Mouse (Mus musculus) MEL (cell line): Measurements from ENCODE around the gene Eri3.

Experiments used
- CTCF ChIP-seq, 3 experiments: IDR thresholded peaks in 2 of 3; conservative IDR thresholded peaks in 1 of 3; 2 replicates each; pipeline ENCODE4 v1.5.1; 2011 to 2012; ENCODE audit warnings: low read length in 3 of 3, low read depth in 2 of 3, mild to moderate bottlenecking in 2 of 3, improper control_type of control experiment in 1 of 3, inconsistent platforms in 1 of 3, mixed read lengths in 1 of 3, moderate library complexity in 1 of 3; ENCODE audit not compliant: control insufficient read depth in 1 of 3, insufficient read depth in 1 of 3, poor library complexity in 1 of 3, severe bottlenecking in 1 of 3
- EP300 ChIP-seq, 2 experiments: IDR thresholded peaks; 2 replicates each; pipeline ENCODE4 v1.6.1; 2011; ENCODE audit warnings: improper control_type of control experiment in 2 of 2, low read length in 2 of 2, low read depth in 1 of 2, mild to moderate bottlenecking in 1 of 2
- HCFC1 ChIP-seq: IDR thresholded peaks from 2 replicates; pipeline ENCODE4 v1.6.1; 2012; ENCODE audit warnings: low read depth, mild to moderate bottlenecking, inconsistent platforms, low read length, improper control_type of control experiment, moderate library complexity
- MXI1 ChIP-seq: IDR thresholded peaks from 2 replicates; pipeline ENCODE4 v1.6.1; 2011; ENCODE audit warnings: mild to moderate bottlenecking, low read depth, low read length, improper control_type of control experiment

- TF ChIP-seq CTCF (IDR thresholded peaks at IDR 0.05 in 2 of 3, conservative IDR thresholded peaks at IDR 0.05 in 1 of 3; ENCODE audit: control insufficient read depth in 1 of 3, insufficient read depth in 1 of 3, low read depth in 2 of 3, low read length in 3 of 3, poor library complexity in 1 of 3, severe bottlenecking in 1 of 3) (no peak), EP300 (IDR thresholded peaks at IDR 0.05; ENCODE audit: low read depth in 1 of 2, low read length in 2 of 2) (no peak), MXI1 (no peak), HCFC1 (no peak)
Observed at GRCm38 (mm10) chr4:117669874-117670273, 119.7 kb downstream of the Eri3 start.
